Mouse (Mus musculus): ENCODE data around the gene Ubn1.
A peak's percentile ranks its signal among the peaks of the same experiment; 100 is the strongest.

Gene Ubn1

DNA sequence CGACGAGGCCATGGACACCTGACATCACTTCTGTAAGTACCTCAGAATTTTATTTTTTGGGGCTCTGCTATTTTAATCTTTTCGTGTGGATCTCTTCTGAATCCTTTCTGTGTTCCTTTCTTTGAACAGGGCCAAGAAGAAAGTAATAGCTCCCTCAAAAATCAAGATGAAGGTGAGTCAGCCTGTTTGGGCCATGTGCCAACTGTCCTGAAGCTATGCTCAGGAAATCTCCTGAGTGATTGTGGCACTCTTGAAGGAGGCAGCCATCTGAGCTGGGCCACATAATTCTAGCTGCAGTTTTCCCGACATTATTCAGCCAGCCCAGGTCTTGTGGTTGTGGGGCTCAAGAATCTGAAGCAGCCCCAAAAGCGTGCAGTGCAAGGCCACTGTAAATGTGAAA is 24.5 kb downstream of the Ubn1 start:
- no peak for DNase-seq

- DNase-seq: no peak
Observed at GRCm38 (mm10) chr16:5085196-5085595, 35.3 kb downstream of the Ubn1 start.

DNA sequence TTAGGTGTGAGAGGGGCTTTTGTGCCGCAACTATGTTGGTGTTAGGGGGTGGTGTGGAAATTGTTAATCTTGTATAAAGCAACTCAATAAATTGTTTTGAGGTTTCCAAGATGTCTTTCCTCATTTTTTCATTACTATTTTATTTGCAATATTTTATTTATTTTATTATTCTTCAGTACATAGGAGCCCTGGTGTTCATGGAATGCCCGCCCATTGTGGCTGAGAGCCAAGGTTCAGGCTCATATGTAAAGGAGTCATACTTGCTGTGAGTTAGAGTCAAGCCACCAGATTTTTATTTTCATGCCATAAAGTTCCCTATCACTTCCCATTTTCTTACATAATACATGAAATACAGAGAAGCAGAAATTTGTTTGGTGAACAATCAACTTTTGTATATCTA is 36.3 kb downstream of the Ubn1 start:
- peak in 1 of 2 experiments; percentile 23 for DNase-seq

DNA sequence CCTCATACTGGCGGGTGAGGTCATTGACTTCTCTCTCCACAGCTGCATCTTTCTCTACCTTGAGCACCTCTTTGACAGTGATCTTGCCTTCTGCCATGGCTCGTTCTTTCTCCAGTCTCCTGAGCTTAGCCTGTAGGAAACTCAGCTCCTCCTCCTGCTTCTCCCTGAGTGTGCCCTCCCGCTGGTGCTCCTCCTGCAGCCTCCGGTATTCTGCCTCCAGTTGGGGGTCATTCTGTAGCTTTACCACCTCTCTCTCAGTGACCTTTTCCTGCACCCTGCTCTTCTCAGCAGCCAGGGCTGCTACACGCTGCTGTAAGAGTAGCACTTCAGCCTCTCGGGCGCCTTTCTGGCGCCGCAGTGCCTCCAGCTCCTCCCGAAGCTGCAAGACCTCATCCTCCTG is 39.2 kb downstream of the Ubn1 start:
- no peak for DNase-seq

- DNase-seq: peak; percentile 27 to 45
Observed at GRCm38 (mm10) chr16:5093285-5093684, 43.4 kb downstream of the Ubn1 start.

GRCm38 (mm10) chr16:5096504-5096903 is 46.6 kb downstream of the Ubn1 start:
- peak in 1 of 2 experiments; percentile 43 for DNase-seq

- DNase-seq: no peak
Observed at GRCm38 (mm10) chr16:5101000-5101399, 51.1 kb downstream of the Ubn1 start.

GRCm38 (mm10) chr16:5109877-5110276 is 60.0 kb downstream of the Ubn1 start:
- DNase-seq: peak; percentile 18 to 39

DNA sequence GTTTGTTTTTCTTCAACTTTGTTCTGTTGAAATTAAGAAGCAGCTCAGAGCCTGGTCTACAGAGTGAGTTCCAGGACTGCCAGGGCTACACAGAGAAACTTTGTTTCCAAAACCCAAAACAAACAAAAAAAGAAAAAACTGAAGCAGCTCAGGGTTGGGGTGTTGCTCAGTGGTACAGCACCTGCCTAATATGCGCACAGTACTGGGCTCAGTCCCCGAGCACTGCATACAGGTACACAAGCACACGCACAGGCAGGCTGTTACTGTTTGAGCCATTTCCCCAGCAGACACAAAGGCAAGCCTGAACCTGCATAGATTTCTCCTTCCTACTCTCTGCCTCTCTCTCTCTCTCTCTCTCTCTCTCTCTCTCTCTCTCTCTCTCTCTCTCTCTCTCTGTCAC is 61.2 kb downstream of the Ubn1 start:
- no peak for DNase-seq

DNA sequence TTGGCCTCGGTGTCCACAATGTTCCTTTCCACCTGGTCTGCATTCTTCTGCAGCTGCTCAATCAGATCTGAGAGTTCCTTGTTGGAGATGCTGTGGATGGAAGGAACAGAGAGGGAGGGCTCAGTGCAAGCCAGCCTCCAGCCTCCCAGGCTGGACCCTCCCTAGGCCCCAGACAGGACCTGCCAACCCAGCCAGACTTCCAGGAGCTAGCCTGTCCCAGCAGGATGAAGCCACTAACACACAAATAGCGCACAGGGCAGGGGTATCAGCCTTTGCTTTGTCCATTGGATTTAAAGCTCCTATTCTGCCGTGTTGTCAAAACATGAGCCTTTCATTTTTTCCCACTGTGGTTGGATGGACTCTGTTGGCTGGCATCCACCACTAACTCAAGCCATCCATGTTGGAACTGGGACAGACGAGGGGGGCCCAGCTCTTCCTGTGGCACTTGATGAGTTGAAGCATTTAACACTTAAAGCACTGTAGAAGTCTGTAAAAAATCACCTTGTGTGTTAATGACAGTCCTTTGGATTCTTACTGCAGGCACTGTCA is 63.2 kb downstream of the Ubn1 start:
- DNase-seq: no peak

DNA sequence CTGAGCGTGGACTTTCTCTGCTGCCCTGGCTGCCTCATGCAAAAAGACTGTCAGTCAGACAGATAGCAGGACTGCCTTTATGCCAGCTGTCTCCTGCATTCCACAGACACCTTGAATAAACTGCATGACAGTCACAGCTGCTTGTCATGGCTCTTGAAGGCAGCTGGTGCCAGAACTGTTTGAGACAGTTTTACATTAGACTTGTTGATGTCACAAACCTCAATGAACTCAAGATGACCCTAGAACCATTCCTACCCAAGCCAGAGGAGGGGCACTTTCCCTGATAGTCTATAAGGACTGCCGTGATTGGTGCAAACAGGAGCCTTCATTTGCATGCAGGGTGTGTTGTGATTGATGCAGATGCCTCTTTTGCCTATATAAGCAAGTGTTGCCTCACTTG is 63.7 kb downstream of the Ubn1 start:
- no peak for DNase-seq

- DNase-seq: peak in 1 of 2 experiments; percentile 50
Observed at GRCm38 (mm10) chr16:5119385-5119784, 69.5 kb downstream of the Ubn1 start.

- DNase-seq: no peak
Observed at GRCm38 (mm10) chr16:5119845-5120244, 70.0 kb downstream of the Ubn1 start.

- no peak for DNase-seq
Observed at GRCm38 (mm10) chr16:5123476-5123875, 73.6 kb downstream of the Ubn1 start.

DNA sequence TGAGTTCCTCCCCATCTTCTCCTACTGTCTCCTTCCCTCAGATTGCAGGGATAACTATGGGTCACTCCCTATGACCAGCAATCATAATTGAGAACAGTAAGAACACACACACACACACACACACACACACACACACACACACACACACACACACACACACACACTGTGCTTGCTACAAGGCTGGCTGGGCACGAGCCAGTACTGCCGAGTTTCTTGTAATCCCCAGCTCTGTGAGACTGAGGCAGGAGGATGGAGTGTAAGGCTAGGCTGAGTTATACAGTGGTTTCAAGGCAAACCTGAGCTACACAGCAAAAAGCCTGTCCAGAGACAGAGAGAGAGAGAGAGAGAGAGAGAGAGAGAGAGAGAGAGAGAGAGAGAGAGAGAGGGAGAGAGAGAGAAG is 80.3 kb downstream of the Ubn1 start:
- no peak for DNase-seq

GRCm38 (mm10) chr16:5130766-5131165 is 80.9 kb downstream of the Ubn1 start:
- DNase-seq: peak; percentile 16 to 37

DNA sequence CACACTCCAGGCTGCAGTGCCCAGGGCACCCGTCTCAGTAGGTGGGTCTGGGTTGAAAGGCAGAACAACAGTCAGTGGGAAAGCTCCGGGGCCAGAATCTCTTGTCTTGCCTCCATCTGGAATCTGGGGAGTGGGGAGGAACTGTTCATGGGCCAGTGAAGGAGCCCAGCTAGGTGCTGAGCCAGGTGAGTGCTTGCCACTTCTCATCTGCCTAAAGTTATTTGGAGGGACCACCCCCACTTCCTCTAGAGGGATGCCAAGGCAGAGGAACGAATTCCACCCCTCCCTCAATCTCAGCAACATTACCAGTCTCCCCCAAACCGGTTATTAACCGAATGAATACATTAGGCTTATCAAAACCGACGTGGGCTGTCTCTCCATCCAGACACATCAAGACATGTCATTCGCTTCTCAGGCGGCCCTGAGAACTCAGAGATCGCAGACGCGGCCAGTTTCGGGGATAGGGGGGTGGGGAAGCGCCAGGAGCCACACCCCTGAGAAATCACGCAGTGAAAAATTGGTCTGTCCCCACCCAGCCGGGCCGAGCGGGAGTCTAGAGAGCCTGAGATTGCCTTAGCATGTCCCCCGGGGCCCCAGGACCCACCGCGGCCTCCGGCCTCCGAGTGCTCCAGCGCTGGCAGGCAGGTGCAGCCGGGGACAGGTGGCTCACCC is 81.5 kb downstream of the Ubn1 start:
- no peak for DNase-seq

DNA sequence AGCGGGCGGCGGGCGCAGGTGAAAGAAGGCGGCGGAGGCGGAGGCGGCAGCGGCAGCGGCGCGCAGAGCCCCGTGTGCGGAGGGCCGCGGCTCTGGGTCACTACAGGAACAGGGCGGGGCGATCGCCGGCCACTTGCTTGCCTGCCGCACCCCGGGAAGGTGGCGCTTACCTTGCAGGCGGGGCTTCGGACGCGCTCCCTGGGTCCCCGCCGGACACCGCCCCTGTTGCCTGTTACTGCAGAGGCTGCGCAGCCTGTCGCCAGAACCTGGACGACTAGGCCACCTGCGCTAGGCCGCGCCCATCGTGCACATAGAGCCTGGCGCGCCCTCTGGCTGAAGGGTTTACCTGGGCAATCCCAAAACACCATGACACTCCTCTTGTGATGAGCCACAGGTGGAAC is 82.5 kb downstream of the Ubn1 start, which contains the start of gene Ppl:
Ppl (minus strand) TSS at position 21 of the 401 bp plus-strand sequence.
- peak; percentile 78 to 87 for DNase-seq

DNA sequence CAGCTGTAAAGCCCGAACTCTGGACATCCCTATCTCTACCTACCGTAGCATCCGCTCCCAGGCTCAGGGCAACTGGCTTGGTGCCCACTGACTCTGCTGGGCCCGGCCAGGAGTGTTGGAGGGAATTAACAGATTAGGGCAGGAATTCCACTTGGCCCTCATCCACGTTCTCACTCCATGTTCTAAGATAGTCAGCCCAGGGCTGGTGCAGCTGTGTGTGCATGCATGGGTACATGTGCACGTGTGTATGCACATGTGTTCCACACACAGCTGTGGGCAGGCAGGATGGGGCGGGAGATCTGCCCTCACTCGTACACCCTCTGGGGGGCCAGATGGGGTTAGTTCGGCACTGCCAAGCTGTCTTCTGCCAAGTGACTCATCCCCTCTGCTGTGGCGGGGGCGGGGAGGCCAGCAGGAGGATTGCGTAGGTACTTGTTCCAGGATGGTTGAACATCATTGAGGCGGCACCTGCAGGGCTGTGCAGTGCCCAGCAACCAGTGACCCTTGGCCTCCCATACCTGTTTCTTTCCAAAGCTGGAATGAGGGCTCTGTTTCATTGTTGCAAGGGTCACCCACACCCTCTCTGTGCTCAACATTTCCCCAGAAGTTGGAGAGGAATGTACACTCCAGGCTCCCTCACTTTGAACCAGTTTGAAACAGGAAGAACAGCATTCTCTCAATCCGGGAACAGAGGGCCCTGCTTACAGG is 84.9 kb downstream of the Ubn1 start:
- DNase-seq: peak; percentile 23 to 56

GRCm38 (mm10) chr16:5135551-5136261 is 85.8 kb downstream of the Ubn1 start:
- DNase-seq: no peak

Data from kidney, postnatal 4 days (tissue).